Mouse (Mus musculus): ENCODE measurements around the gene Zfhx3.

GRCm38 (mm10) chr8:108880101-108880500, 937.7 kb downstream of the Zfhx3 start:
- TF ChIP-seq CTCF (IDR thresholded peaks at IDR 0.05; ENCODE audit: control insufficient read depth, insufficient read depth, low read length) = no peak
- no peak for TF ChIP-seq POLR2A (IDR thresholded peaks at IDR 0.05; ENCODE audit: borderline replicate concordance, control insufficient read depth, low read depth, low read length)
